Mouse (Mus musculus): ENCODE results near the gene Pros1.
A peak's percentile ranks its signal among the peaks of the same experiment; 100 is the strongest.

Pros1 gene

GRCm38 (mm10) chr16:62860140-62860539, 6.0 kb downstream of the Pros1 start:
- no peak for DNase-seq (ENCODE audit: low spot score in 2 of 2)

DNA sequence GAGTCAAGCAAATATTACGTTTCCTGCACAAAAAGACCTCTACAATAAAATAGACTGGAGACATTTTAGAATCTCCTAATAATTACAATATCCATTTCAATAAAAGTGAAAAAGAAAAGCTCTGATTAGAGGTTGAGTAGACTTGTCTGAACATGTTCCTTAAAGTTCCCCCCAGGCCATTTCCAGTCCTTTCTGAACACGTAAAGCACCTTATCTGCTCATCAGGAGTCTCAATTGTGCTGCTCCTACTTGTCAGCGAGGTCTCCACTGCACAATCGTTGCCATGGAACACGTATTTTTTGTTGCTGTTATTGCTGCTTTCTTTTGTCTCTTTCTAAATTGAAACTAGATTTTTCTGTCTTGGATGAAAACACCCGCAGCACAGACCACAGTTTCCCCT, 7.3 kb downstream of the Pros1 start:
- no peak for DNase-seq (ENCODE audit: low spot score in 2 of 2)

DNA sequence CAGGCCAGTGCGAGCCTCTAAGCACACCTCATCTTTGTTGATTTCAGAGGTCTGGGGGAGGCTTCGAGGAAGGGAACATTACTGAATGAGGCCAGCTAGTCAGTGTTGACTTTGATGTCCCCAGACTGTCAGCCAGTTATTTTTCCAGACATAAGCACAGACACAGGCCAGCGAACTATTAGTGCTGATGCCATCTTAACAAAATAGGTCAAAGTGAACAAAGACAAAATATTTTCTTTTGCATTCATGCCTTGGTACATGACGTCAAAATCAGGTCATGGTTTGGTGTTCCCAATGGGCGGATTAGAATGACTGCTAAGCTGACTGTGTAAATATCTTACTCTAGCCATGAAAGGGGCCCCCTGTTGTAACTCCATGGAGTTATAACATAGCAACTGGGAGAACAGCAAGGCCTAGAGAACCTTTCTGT, 18.6 kb downstream of the Pros1 start:
- DNase-seq (ENCODE audit: low spot score in 2 of 2), result no peak

GRCm38 (mm10) chr16:62873180-62873579, 19.1 kb downstream of the Pros1 start:
- DNase-seq (ENCODE audit: low spot score in 2 of 2), result no peak

DNA sequence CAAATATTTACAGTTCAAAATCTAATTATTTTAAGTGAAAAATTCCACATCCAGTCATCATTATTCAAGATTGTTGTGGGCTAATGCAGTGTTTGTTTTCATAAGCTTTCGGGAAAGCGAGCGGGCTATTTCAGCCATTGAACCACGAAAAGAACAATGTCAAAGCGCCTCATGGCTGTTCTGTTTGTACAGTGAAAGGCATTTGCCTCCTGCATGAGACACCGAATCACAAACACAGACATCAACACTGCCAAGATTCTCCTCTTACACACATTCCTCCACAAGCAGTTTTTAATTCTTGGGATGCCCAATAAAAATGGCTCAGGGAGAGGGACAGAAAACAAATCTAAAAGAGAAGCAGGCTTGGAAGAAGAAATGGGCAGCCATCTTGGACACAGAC, 20.0 kb downstream of the Pros1 start:
- DNase-seq (ENCODE audit: low spot score in 2 of 2), result no peak

GRCm38 (mm10) chr16:62895824-62896223, 41.7 kb downstream of the Pros1 start:
- DNase-seq (ENCODE audit: low spot score in 2 of 2), result no peak

- DNase-seq (ENCODE audit: low spot score in 2 of 2), result no peak
Measured at GRCm38 (mm10) chr16:62911364-62911763, 57.3 kb downstream of the Pros1 start.

DNA sequence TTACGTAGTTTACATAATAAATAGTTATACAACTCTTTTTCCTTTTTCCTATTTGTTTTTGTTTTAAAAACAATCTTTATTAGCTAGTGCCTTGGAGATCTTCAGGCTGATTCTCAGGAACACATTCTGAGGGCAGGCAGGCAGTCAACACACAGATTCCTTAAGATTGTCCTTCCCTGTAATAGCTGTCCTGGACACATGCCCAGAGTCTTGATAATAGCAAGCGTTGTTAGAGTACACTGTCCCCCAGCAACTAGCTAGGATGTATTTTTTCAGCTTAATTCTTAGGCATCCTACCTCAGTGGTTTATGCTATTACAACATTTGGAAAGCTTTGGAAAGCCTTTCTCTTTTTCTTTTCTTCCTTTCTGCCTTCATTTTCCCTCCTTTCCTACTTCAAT, 58.1 kb downstream of the Pros1 start:
- no peak for DNase-seq (ENCODE audit: low spot score in 2 of 2)

- DNase-seq (ENCODE audit: low spot score in 2 of 2), result no peak
Measured at GRCm38 (mm10) chr16:62915530-62915929, 61.4 kb downstream of the Pros1 start.

DNA sequence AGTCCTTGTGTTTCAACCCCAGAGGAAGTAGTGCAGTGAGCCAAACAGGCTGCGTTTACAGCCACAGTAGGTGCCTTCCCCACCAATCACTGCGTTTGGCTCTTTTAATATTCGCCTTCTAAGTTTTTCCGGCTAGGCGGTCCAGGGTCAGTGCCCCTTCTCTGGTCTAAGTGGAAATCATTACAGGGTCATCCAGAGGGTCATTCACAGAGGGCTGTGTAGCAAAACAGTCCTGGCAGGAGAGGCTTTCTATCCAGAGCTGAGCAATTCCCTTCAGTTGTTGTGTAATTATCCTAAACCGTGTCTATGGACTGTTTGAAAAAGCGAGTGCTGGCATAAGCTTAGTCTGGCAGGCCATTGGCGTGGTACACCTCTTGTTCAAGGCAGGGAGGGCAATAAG, 68.1 kb downstream of the Pros1 start:
- no peak for DNase-seq (ENCODE audit: low spot score in 2 of 2)

DNA sequence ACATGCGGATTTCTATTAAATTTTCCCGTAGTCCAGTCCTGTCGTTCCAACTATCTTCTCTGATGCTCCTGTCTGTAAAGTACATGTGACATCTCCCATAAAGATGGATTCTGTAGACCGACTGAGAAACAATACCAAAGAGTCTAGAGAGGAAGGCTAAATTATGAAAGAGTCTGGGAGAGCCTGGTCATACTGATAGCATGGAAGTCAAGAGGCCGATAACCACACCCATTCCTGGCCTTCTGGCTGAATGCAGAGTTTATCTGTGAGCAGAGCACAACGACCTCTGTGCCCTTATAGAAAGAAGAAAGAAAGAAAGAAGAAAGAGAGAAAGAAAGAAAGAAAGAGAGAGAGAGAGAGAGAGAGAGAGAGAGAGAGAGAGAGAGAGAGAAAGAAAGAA, 77.2 kb downstream of the Pros1 start:
- DNase-seq (ENCODE audit: low spot score in 2 of 2), result no peak

DNA sequence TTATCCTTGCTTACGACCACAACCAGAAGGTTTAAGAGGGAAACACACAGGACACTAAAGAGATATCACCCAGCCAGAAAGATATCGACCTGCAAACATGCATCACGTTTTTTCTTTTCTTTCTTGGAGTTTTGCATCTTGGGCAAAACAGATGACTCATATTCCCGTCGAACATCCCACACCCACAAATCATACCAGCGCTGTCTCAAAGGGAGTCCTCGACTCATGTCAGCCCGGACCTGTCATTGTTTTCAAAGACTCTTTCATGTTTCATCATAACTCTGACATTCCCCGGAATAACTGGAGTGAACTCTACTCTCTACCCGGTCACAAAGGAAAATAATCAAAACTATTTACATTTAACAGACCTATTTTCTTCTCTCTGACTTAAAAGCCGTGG, 82.2 kb downstream of the Pros1 start:
- no peak for DNase-seq (ENCODE audit: low spot score in 2 of 2)

DNA sequence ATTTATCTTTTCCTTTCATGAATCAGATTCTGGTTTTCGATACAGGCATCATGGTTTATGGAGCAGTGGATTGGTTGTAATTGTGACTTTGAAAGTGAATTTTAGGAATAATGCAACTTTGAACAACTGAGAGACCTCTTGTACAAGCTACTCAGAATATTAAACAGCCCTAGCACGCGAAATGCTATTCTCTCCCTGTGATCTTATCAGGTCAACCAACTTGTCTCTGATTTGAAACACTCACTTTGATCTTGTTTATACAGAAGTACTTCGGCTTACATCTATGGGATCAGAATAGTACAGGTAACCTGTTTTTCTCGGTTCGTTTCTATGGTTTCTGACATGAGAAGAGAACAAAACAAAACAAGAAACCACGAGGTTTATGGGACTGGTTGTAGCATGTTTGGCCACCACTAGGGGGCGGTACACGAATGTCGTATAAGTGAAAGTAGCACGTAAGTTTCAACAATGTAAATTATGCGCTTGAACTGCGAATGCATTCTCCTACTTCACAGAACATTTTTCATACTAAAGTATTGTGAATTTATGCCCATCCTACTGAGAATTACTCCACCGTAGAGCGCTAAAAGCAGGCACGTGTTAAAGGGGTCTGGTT, 86.4 kb downstream of the Pros1 start:
- DNase-seq (ENCODE audit: low spot score in 2 of 2), result peak; percentile 32 to 50

DNA sequence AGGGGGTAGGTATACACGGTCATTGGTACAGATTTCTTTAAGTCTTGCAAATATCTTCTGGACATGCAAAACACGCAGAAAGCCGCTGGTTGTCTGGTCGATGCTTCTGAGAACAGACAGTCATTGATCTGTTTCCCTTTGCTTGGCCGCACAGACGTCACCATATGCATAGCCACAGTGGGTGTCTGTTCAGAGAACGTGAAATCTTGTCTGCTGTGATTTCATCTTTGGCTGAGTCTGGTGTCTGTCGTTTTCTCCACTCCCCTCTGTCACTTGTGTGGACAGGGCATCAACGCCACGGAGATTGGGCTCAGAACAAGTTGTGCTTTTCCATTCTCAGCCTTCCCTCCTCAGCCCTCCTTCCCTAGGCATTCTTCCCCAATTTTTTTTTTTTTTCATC, 87.7 kb downstream of the Pros1 start:
- DNase-seq (ENCODE audit: low spot score in 2 of 2), result no peak

- no peak for DNase-seq (ENCODE audit: low spot score in 2 of 2)
Measured at GRCm38 (mm10) chr16:62942418-62943410, 88.6 kb downstream of the Pros1 start.

DNA sequence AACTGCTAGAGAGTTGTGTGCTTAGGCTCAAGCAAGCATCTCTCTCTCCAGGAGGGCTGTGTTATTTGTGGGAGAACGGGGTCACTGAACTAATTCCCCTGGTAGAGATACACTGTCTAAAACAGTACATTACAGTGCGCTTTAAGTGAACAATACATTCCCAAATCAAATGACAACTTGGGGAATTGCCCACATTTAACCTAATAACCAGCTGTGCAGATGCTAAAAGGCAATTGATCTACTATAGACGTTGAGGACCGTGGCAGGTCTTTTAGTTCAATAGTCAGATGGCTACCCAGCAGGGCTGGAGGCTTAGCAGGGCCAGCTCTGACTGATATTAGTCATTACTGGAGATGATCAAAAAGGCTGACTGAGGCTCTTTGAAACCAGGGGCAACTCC, 104.4 kb downstream of the Pros1 start:
- DNase-seq (ENCODE audit: low spot score in 2 of 2), result no peak

DNA sequence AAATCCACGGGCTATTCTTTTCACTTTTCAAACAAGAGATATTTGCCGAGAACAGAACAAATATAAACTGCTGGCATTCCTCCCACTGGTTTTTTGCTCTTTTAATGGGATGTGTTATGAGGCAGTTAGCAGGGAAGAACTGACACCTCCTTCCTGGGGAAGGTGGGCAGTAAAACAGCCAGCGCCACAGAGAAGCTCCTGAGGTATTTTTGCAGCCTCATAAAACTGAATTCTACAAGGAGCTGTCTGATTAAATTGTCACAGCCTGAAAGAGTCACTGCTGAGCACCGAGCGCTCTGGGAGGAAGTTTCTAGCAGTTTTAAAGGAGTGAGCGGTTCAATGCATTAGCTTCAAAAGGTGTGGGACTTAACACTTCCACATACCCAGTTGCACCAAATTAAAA, 110.3 kb downstream of the Pros1 start:
- no peak for DNase-seq (ENCODE audit: low spot score in 2 of 2)

GRCm38 (mm10) chr16:62971673-62972332, 117.7 kb downstream of the Pros1 start:
- no peak for DNase-seq (ENCODE audit: low spot score in 2 of 2)

DNA sequence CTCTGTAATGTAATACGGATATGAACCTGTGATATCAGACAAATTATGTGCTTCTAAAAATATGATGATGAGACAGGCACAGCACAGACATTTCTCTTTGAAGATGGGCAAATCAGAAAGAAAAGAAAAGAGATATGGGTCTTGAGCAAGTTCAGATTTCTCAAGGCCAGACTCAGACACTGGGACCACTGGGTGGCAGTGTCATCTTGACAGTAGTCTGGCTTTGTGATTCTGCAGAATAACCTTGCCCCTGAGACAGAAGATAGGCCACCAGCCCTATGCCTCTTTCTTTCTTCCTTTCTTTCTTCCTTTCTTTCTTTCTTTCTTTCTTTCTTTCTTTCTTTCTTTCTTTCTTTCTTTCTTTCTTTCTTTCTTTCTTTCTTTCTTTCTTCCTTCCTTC, 120.8 kb downstream of the Pros1 start:
- no peak for DNase-seq (ENCODE audit: low spot score in 2 of 2)

Measured in natural killer cell, adult 2 months (primary cell).